Mouse (Mus musculus) v-Abl transformed pro-B cells (cell line): ENCODE results near the gene Snrpa1.

Experiments
- in situ Hi-C, 2 experiments: fragments of 400-800 bp; cut with MboI; formaldehyde crosslinking; loops; one replicate each; pipeline ENCODE4 v1.15.1; 2025; ENCODE audit not compliant: unreplicated experiment in 2 of 2

Snrpa1 gene

GRCm38 (mm10) chr7:66058703-66059102 lies at the start of gene Snrpa1:
Gene Snrpa1 (plus strand): TSS chr7:66059003.
- in situ Hi-C loops = loop anchor here (5.0 to 25.0 kb wide), 4 partner anchors 741 to 1671 kb away; partner anchors contain the start of genes Mcee (in 1 of the 2) and Mphosph10 (in 1 of the 2)

GRCm38 (mm10) chr7:66010518-66010917 lies 48.3 kb upstream of the Snrpa1 start:
- in situ Hi-C loops = no loop called here

- in situ Hi-C loops = no loop called here
Measured at GRCm38 (mm10) chr7:66027747-66028146, 31.1 kb upstream of the Snrpa1 start.

- in situ Hi-C loops = no loop called here
Measured at GRCm38 (mm10) chr7:66028766-66029512, 29.9 kb upstream of the Snrpa1 start.

- in situ Hi-C loops = no loop called here
Measured at GRCm38 (mm10) chr7:66036809-66037208, 22.0 kb upstream of the Snrpa1 start.

- in situ Hi-C loops = no loop called here
Measured at GRCm38 (mm10) chr7:66038261-66038660, 20.5 kb upstream of the Snrpa1 start.

- in situ Hi-C loops = no loop called here
Measured at GRCm38 (mm10) chr7:66038730-66039129, 20.1 kb upstream of the Snrpa1 start.

GRCm38 (mm10) chr7:66040026-66040814 lies 18.6 kb upstream of the Snrpa1 start:
- in situ Hi-C loops = no loop called here

GRCm38 (mm10) chr7:66043552-66044459 lies 15.0 kb upstream of the Snrpa1 start, which contains the start of gene Gm45213:
Gene Gm45213 (plus strand): TSS chr7:66043602.
- in situ Hi-C loops = no loop called here

GRCm38 (mm10) chr7:66044617-66045016 lies 14.2 kb upstream of the Snrpa1 start:
- in situ Hi-C loops = no loop called here

GRCm38 (mm10) chr7:66046921-66047918 lies 11.6 kb upstream of the Snrpa1 start:
- in situ Hi-C loops = no loop called here

GRCm38 (mm10) chr7:66047975-66048374 lies 10.8 kb upstream of the Snrpa1 start:
- in situ Hi-C loops = no loop called here

- in situ Hi-C loops = no loop called here
Measured at GRCm38 (mm10) chr7:66048446-66049230, 10.2 kb upstream of the Snrpa1 start.

- in situ Hi-C loops = loop anchor here (5.0 to 25.0 kb wide), 4 partner anchors 352 to 1667 kb away; partner anchors contain the start of genes Mcee (in 1 of the 2) and Mphosph10 (in 1 of the 2)
Measured at GRCm38 (mm10) chr7:66053946-66054483, 4.8 kb upstream of the Snrpa1 start.

- in situ Hi-C loops = loop anchor here (5.0 to 25.0 kb wide), 4 partner anchors 738 to 1668 kb away; partner anchors contain the start of genes Mcee (in 1 of the 2) and Mphosph10 (in 1 of the 2)
Measured at GRCm38 (mm10) chr7:66055356-66055755, 3.4 kb upstream of the Snrpa1 start.

- in situ Hi-C loops = loop anchor here (10.0 to 25.0 kb wide), 3 partner anchors 1173 to 1673 kb away; partner anchors contain the start of genes Lrrc28 (in 1 of the 2), Mcee (in 1 of the 2), Mphosph10 (in 1 of the 2) and Ttc23 (in 1 of the 2)
Measured at GRCm38 (mm10) chr7:66060066-66060956, 1.5 kb downstream of the Snrpa1 start.

GRCm38 (mm10) chr7:66061057-66061456 lies 2.3 kb downstream of the Snrpa1 start:
- in situ Hi-C loops = loop anchor here (10.0 to 25.0 kb wide), 3 partner anchors 1174 to 1674 kb away; partner anchors contain the start of genes Lrrc28 (in 1 of the 2), Mcee (in 1 of the 2), Mphosph10 (in 1 of the 2) and Ttc23 (in 1 of the 2)
